Mouse (Mus musculus): ENCODE measurements at regions not wholly inside any gene's neighbourhood (a gene's known extent, or its start where the extent isn't known, plus 50 kb on each side); places are given as distances from the start of the nearest gene placed in this dataset.
"Not testable (repeated sequence)": the region's sequence is repeated elsewhere in the genome, so short reads cannot be mapped to it uniquely, and the experiment has no call there.

DNA sequence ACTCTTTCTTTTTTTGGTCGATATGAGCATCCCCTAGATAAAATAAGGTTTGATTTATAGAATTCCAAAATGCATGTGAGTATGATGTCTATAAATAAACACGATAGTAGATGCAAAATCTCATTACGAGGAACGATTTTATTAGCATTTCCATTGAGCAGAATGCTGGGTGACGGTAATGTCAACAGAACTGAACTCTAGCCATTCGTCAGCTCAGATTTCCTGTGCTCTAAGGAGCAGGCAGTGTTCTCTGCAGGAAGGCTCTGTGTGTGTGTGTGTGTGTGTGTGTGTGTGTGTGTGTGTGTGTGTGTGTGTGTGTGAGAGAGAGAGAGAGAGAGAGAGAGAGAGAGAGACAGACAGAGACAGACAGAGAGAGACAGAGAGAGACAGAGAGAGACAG is 279.6 kb upstream of the 3110018I06Rik start:
- H3K36me3 ChIP-seq (ENCODE audit: control insufficient read depth in 1 of 2, insufficient read depth in 2 of 2, low read length in 2 of 2); H3K4me1 ChIP-seq (ENCODE audit: control insufficient read depth in 1 of 2, insufficient read depth in 2 of 2, low read length in 2 of 2); H3K9ac ChIP-seq (ENCODE audit: control insufficient read depth, low read depth, low read length, poor library complexity, severe bottlenecking); H3K9me3 ChIP-seq (replicated peaks; ENCODE audit: insufficient read depth, low read length); H3K27ac ChIP-seq (ENCODE audit: control insufficient read depth, low read depth, low read length); H3K79me2 ChIP-seq (ENCODE audit: control insufficient read depth, insufficient read depth, low read length, poor library complexity); H3K4me3 ChIP-seq (ENCODE audit: control insufficient read depth in 1 of 2, insufficient read depth in 1 of 2, low read depth in 2 of 2, low read length in 2 of 2); DNase-seq (ENCODE audit: low read depth, low spot score); H3K27me3 ChIP-seq (ENCODE audit: control insufficient read depth in 1 of 2, insufficient read depth in 2 of 2, low read length in 2 of 2): not testable (repeated sequence)

- no peak overlapping the region for H3K27ac ChIP-seq (ENCODE audit: control insufficient read depth, low read depth, low read length)
- TF ChIP-seq RCOR1 (IDR thresholded peaks at IDR 0.05; ENCODE audit: low read depth, low read length) (no peak), TCF12 (IDR thresholded peaks at IDR 0.05; ENCODE audit: low read depth, low read length) (no peak), NELFE (IDR thresholded peaks at IDR 0.05; ENCODE audit: low read depth, low read length) (no peak), BHLHE40 (IDR thresholded peaks at IDR 0.05; ENCODE audit: borderline replicate concordance, low read depth, low read length) (no peak), MAX (IDR thresholded peaks at IDR 0.05; ENCODE audit: low read length) (no peak), USF2 (IDR thresholded peaks at IDR 0.05; ENCODE audit: borderline replicate concordance in 1 of 2, insufficient read depth in 1 of 2, low read depth in 1 of 2, low read length in 2 of 2) (no peak), TAL1 (IDR thresholded peaks at IDR 0.05; ENCODE audit: low read length) (no peak)
- DNase-seq (ENCODE audit: low read depth, low spot score) = no peak
- H3K36me3 ChIP-seq (ENCODE audit: control insufficient read depth in 1 of 2, insufficient read depth in 2 of 2, low read length in 2 of 2) = no peaks in the 10 kb centered on the region
- H3K9me3 ChIP-seq (replicated peaks; ENCODE audit: insufficient read depth, low read length) = no peaks in the 10 kb centered on the region
- no peaks in the 10 kb centered on the region for H3K79me2 ChIP-seq (ENCODE audit: control insufficient read depth, insufficient read depth, low read length, poor library complexity)
- H3K9ac ChIP-seq (ENCODE audit: control insufficient read depth, low read depth, low read length, poor library complexity, severe bottlenecking) = no peak overlapping the region
- no peak overlapping the region for H3K4me3 ChIP-seq (ENCODE audit: control insufficient read depth in 1 of 2, insufficient read depth in 1 of 2, low read depth in 2 of 2, low read length in 2 of 2)
- no peaks in the 10 kb centered on the region for H3K4me1 ChIP-seq (ENCODE audit: control insufficient read depth in 1 of 2, insufficient read depth in 2 of 2, low read length in 2 of 2)
- no peaks in the 10 kb centered on the region for H3K27me3 ChIP-seq (ENCODE audit: control insufficient read depth in 1 of 2, insufficient read depth in 2 of 2, low read length in 2 of 2)
These were observed 275.6 kb upstream of the 3110018I06Rik start for GRCm38 (mm10) chr12:107212826-107213225.

GRCm38 (mm10) chr12:107216119-107216518 is 272.3 kb upstream of the 3110018I06Rik start:
- no peaks in the 10 kb centered on the region for H3K4me1 ChIP-seq (ENCODE audit: control insufficient read depth in 1 of 2, insufficient read depth in 2 of 2, low read length in 2 of 2)
- DNase-seq (ENCODE audit: low read depth, low spot score) = no peak
- H3K27me3 ChIP-seq (ENCODE audit: control insufficient read depth in 1 of 2, insufficient read depth in 2 of 2, low read length in 2 of 2) = no peaks in the 10 kb centered on the region

More at GRCm38 (mm10) chr12:107216119-107216518, 272.3 kb upstream of the 3110018I06Rik start:
- Histone ChIP-seq H3K27ac (ENCODE audit: control insufficient read depth, low read depth, low read length) (no peak overlapping the region), H3K9ac (ENCODE audit: control insufficient read depth, low read depth, low read length, poor library complexity, severe bottlenecking) (no peak overlapping the region), H3K4me3 (ENCODE audit: control insufficient read depth in 1 of 2, insufficient read depth in 1 of 2, low read depth in 2 of 2, low read length in 2 of 2) (no peak overlapping the region), H3K79me2 (ENCODE audit: control insufficient read depth, insufficient read depth, low read length, poor library complexity) (no peaks in the 10 kb centered on the region), H3K36me3 (ENCODE audit: control insufficient read depth in 1 of 2, insufficient read depth in 2 of 2, low read length in 2 of 2) (no peaks in the 10 kb centered on the region), H3K9me3 (replicated peaks; ENCODE audit: insufficient read depth, low read length) (no peaks in the 10 kb centered on the region)
- TF ChIP-seq MAX (IDR thresholded peaks at IDR 0.05; ENCODE audit: low read length) (no peak), GABPA (IDR thresholded peaks at IDR 0.05; ENCODE audit: low read depth, low read length) (no peak), MAZ (IDR thresholded peaks at IDR 0.05; ENCODE audit: low read depth, low read length) (no peak), KAT2A (conservative IDR thresholded peaks at IDR 0.05; ENCODE audit: low read depth, low read length) (no peak), MYC (IDR thresholded peaks at IDR 0.05; ENCODE audit: low read depth, low read length) (no peak), ZC3H11A (IDR thresholded peaks at IDR 0.05; ENCODE audit: low read depth, low read length) (no peak)
